Mouse (Mus musculus): ENCODE results near the gene Kif26b. TPM values are rescaled to one million over a fixed set of nuclear protein-coding genes. Genes with fewer than 3 reads are reported as not detected.

The Kif26b gene
- polyA plus RNA-seq, 1 experiment = not detected

DNA sequence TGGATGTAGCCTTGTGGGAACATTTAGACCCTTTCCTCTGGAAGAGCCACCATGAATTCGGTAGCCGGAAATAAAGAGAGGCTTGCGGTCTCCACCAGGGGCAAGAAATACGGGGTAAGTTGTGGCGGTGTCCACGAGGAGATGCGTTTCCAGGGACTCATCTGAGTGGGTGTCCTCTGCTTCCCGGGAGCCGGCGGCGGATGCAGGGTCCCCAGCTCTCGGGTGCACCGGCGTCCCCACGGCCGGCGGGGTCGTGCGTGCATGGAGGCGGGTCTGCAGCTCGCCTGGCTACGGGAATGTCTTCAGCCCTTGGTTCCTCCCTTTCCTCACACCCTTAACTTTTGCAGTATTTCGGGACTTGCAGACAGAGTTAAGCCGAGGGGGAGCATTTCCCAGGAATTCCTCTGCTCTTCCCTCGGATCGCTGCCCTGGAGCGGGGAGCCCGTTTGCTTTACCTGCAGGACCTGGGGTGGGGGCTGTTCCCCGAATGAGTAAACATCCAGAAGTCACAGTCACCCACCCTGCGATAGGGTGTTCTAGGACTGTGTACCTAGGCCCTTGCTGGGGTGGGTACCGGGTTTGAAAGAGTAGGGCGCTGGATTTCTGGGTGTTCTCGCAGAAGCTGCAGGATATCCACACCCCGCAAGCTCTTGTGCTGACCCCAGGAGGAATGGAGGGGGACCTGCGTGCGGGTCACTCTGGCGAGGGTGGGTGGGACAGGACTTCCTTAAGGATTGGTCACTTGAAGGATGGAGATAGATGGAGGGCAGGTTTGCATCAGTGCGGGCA, 781 bp downstream of the Kif26b start:
- WGBS = under 1% methylated on average over 38 of the region's 38 CpGs
- TF ChIP-seq CTCF (IDR thresholded peaks at IDR 0.05; ENCODE audit: insufficient read depth, low read depth, low read length) (no peak), POLR2A (IDR thresholded peaks at IDR 0.05; ENCODE audit: insufficient read depth, low read depth, low read length) (no peak)
- Histone ChIP-seq H3K27ac (ENCODE audit: insufficient read depth, low read depth, low read length) (no peak overlapping the region), H3K4me1 (ENCODE audit: control insufficient read depth, insufficient read depth, low read length) (peaks cover 23% of the 10 kb centered on the region), H3K4me3 (ENCODE audit: insufficient read depth, low read depth, low read length) (peak overlapping the region; percentile 55)

DNA sequence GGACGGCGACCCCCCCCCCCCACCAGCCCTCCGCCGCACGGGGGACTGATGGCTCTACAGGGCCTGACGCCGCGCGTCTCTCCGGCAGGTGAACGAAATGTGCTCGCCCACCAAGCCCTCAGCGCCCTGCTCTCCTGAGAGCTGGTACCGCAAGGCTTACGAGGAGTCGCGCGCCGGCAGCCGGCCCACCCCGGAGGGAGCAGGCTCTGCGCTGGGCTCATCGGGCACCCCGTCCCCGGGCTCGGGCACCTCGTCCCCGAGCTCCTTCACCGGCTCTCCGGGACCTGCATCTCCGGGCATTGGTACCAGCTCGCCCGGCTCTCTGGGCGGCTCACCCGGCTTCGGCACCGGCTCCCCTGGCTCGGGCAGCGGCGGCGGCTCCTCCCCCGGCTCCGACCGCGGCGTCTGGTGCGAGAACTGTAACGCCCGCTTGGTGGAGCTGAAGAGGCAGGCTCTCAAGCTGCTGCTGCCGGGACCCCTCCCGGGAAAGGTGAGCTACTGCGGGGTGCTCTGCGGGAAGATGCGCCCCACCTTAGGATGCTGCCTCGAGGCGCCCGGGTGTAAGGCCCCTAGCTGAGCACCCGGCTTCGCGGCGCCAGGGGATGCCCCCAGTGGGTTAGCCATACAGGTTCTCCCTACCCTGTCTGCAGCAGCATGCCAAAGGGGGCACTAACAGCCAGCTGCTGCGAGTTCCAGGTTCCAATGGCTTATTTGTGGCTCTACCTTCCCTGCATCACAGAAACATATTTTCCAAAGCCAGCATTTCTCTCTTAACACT, 1.6 kb downstream of the Kif26b start:
- no peak overlapping the region for H3K27ac ChIP-seq (ENCODE audit: insufficient read depth, low read depth, low read length)
- peaks cover 23% of the 10 kb centered on the region for H3K4me1 ChIP-seq (ENCODE audit: control insufficient read depth, insufficient read depth, low read length)
- H3K4me3 ChIP-seq (ENCODE audit: insufficient read depth, low read depth, low read length) = peak overlapping the region; percentile 55
- TF ChIP-seq POLR2A (IDR thresholded peaks at IDR 0.05; ENCODE audit: insufficient read depth, low read depth, low read length) (no peak), CTCF (IDR thresholded peaks at IDR 0.05; ENCODE audit: insufficient read depth, low read depth, low read length) (peak; percentile 69)
- under 1% methylated on average over 61 of the region's 62 CpGs for WGBS

DNA sequence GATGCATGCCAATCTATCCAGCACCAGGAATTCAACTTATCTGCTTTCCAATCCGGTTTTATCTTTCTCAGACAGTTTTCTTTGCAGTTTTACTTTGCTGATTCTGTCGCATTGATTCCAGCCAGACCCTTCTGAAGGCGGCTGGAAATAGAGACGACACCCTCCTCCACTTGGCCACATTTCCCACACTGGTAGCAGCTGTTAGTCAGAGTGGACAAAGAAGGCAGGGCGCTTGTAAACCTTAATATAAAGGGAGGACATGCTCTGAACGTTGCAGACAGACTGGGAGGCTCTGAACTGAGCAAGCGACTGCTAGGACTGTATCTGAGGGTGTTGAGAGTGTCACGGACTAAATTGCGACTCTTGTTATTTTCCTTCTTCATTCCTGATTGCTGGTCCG, 11.3 kb downstream of the Kif26b start:
- TF ChIP-seq POLR2A (IDR thresholded peaks at IDR 0.05; ENCODE audit: insufficient read depth, low read depth, low read length) (no peak), CTCF (IDR thresholded peaks at IDR 0.05; ENCODE audit: insufficient read depth, low read depth, low read length) (no peak)
- WGBS = 69% methylated on average over 10 of the region's 10 CpGs
- no peak overlapping the region for H3K4me3 ChIP-seq (ENCODE audit: insufficient read depth, low read depth, low read length)

DNA sequence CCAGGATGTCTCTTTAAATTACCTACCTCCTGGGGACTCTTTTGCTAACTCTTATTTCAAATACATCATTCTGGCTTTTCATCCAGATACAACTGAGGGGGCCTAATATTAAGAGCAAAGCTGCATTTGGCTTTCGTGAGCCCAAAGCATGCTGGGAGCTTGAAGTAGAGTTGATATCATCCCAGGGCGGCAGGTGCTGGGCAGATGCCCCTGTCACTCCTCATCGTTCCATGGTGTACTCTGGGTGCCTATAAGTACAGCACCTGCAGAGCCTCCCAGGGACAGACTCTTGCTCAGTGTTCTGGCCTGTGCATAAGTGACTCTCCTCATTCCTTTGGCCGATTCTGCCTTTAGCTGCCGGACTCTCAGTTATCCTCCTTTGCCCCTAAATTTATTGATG, 13.5 kb downstream of the Kif26b start:
- Histone ChIP-seq H3K4me1 (ENCODE audit: control insufficient read depth, insufficient read depth, low read length) (no peaks in the 10 kb centered on the region), H3K4me3 (ENCODE audit: insufficient read depth, low read depth, low read length) (no peak overlapping the region), H3K27ac (ENCODE audit: insufficient read depth, low read depth, low read length) (no peak overlapping the region)
- no peak for TF ChIP-seq CTCF (IDR thresholded peaks at IDR 0.05; ENCODE audit: insufficient read depth, low read depth, low read length)
- no peak for TF ChIP-seq POLR2A (IDR thresholded peaks at IDR 0.05; ENCODE audit: insufficient read depth, low read depth, low read length)
- WGBS = 95% methylated on average over 5 of the region's 5 CpGs

More for the DNA sequence above, 11.3 kb downstream of the Kif26b start:
- Histone ChIP-seq H3K27ac (ENCODE audit: insufficient read depth, low read depth, low read length) (no peak overlapping the region), H3K4me1 (ENCODE audit: control insufficient read depth, insufficient read depth, low read length) (no peaks in the 10 kb centered on the region)

DNA sequence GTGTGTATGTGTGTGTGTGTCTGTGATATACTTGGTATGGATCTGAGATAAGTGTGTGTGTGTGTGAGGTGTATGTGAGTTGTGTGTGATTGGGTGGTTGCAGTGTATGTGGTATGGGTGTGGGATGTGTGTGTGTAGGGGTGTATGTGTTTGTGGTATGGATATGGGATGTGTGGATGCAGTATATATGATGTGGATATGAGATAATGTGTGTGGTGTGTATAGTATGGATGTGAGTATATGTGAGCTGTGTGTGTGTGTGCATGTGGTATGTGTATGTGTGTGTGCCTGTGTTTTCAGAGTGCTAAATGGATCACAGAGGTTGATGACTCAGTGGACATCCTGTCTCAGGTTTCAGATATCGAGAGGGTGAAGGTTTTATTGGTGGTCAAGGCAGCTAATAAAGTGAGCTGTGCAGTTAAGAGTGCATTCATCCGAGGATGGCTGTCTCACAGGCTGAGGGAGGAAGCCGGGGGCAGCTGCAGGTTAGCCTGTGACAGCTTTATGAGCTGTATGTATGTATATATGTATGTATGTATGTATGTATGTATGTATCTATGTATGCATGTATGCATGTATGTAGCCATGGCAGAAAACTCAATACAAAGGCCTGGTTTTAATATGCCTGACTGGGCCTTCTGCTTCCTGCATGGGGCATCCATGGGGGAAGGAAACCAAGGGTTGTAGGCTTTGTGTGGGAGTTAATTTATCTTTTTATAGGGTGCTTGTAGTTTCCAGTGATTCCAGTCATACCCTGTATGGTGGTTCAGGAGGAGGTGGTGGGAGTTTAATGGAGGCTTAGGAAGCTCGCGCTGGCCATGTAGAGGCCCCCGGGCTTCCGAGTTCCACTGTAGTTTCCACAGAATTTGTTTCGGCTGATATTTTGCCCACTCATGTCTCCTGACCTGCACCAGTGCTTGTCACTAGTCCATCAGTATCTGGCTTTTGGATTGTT, 14.3 kb downstream of the Kif26b start:
- TF ChIP-seq POLR2A (IDR thresholded peaks at IDR 0.05; ENCODE audit: insufficient read depth, low read depth, low read length) = no peak
- H3K4me3 ChIP-seq (ENCODE audit: insufficient read depth, low read depth, low read length) = no peak overlapping the region
- no peaks in the 10 kb centered on the region for H3K4me1 ChIP-seq (ENCODE audit: control insufficient read depth, insufficient read depth, low read length)
- no peak overlapping the region for H3K27ac ChIP-seq (ENCODE audit: insufficient read depth, low read depth, low read length)
- 89% methylated on average over 8 of the region's 8 CpGs for WGBS

DNA sequence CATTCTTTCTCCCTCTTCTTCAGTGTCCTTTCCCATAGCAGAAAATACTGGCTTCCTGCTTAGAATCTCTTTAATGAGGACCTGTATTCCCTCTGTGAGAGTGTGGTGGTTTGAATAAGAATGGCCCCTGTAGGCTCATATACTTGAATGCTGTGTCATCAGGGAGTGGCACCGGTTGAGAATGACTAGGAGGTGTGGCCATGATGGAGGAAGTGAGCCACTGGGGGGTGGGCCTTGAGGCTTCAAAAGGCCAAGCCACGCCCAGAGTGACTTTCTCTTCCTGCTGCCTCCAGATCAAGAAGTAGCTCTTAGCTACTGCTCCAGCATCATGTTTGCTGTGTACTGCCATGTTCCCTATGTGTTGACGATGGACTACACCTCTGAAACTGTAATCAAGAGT, 15.7 kb downstream of the Kif26b start:
- Histone ChIP-seq H3K27ac (ENCODE audit: insufficient read depth, low read depth, low read length) (no peak overlapping the region), H3K4me1 (ENCODE audit: control insufficient read depth, insufficient read depth, low read length) (no peaks in the 10 kb centered on the region), H3K4me3 (ENCODE audit: insufficient read depth, low read depth, low read length) (no peak overlapping the region)
- TF ChIP-seq CTCF (IDR thresholded peaks at IDR 0.05; ENCODE audit: insufficient read depth, low read depth, low read length) (no peak), POLR2A (IDR thresholded peaks at IDR 0.05; ENCODE audit: insufficient read depth, low read depth, low read length) (no peak)
- 90% methylated on average over 3 of the region's 3 CpGs for WGBS

DNA sequence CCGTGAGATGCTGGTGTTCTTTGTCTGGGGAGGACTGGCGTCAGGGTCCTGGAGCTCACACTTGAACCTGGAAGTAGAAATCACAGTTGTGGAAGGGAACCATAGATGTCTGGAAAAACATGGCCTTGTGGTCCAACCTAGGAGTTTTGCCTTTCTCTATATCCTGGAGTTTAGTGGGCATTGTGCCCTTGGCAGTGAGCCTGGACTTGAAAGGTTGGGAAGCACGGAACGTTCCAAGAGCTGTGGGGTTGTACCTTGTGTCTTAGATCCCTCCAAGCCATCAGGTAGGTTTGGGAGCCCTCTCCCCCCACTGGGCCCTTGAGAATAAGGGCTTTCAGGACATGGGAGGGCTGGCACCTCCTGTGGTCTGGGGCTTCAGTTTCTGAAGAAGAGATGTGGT, 20.7 kb downstream of the Kif26b start:
- Histone ChIP-seq H3K4me3 (ENCODE audit: insufficient read depth, low read depth, low read length) (no peak overlapping the region), H3K4me1 (ENCODE audit: control insufficient read depth, insufficient read depth, low read length) (no peaks in the 10 kb centered on the region), H3K27ac (ENCODE audit: insufficient read depth, low read depth, low read length) (no peak overlapping the region)
- WGBS = 79% methylated on average over 4 of the region's 4 CpGs
- TF ChIP-seq CTCF (IDR thresholded peaks at IDR 0.05; ENCODE audit: insufficient read depth, low read depth, low read length) = no peak
- TF ChIP-seq POLR2A (IDR thresholded peaks at IDR 0.05; ENCODE audit: insufficient read depth, low read depth, low read length) = no peak

DNA sequence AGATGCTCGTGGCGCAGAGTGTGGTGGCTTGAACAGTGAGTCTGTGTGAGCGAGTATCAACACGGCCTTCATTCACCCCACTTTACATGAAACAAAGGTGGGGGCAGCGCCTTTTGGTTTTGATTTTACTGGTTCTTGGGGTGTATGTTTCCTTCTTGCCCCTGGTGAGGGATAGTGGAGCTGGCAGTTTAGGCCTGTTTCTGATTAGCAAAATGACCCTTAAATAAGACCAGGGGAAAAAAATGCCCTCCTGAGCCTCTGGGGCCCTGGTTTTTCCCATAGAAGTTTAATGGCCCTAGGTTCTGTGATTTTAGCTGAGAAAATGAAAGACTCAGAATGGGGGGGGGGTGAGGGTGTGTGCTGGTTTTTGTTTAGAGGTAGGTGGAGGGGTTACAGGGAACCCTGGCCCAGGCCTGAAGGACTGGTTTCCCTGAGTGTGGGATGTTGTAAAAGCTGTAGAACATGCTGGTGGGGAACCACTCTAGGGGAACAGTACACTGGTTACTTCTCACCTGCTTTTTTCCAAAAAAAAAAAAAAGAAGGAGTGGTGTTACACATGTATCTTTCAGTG, 21.6 kb downstream of the Kif26b start:
- H3K27ac ChIP-seq (ENCODE audit: insufficient read depth, low read depth, low read length) = no peak overlapping the region
- TF ChIP-seq CTCF (IDR thresholded peaks at IDR 0.05; ENCODE audit: insufficient read depth, low read depth, low read length) = no peak
- no peak for TF ChIP-seq POLR2A (IDR thresholded peaks at IDR 0.05; ENCODE audit: insufficient read depth, low read depth, low read length)
- 90% methylated on average over 5 of the region's 5 CpGs for WGBS
- no peaks in the 10 kb centered on the region for H3K4me1 ChIP-seq (ENCODE audit: control insufficient read depth, insufficient read depth, low read length)
- H3K4me3 ChIP-seq (ENCODE audit: insufficient read depth, low read depth, low read length) = no peak overlapping the region
